Mouse (Mus musculus) intestine, postnatal 0 days (tissue): ENCODE measurements around the gene Pcbp2. TPM values are rescaled to one million over a fixed set of nuclear protein-coding genes. Genes with fewer than 3 reads are reported as not detected.
A peak's percentile ranks its signal among the peaks of the same experiment; 100 is the strongest.

Source experiments
- ATAC-seq: fragments of 200-750 bp; cut with Nextera tagmentation; 2 replicates; pipeline ENCODE4 v1.8.0; 2017; ENCODE audit warnings: mild to moderate bottlenecking, moderate TSS enrichment, moderate library complexity
- H3K27ac ChIP-seq: fragments of 300-500 bp; sonication (generic); 2 replicates; pipeline ENCODE4 v1.5.1; 2014; ENCODE audit warnings: mild to moderate bottlenecking, low read depth, low read length, moderate library complexity
- H3K27me3 ChIP-seq: fragments of 300-500 bp; sonication (generic); replicated peaks from 2 replicates; pipeline ENCODE4 v1.6.1; 2014; ENCODE audit warnings: low read length, mixed read lengths; ENCODE audit not compliant: control insufficient read depth, insufficient read depth
- H3K36me3 ChIP-seq: fragments of 300-500 bp; sonication (generic); 2 replicates; pipeline ENCODE4 v1.6.1; 2014; ENCODE audit warnings: mild to moderate bottlenecking, moderate library complexity; ENCODE audit not compliant: control insufficient read depth, insufficient read depth
- H3K4me1 ChIP-seq: fragments of 300-500 bp; sonication (generic); replicated peaks from 2 replicates; pipeline ENCODE4 v1.6.1; 2014; ENCODE audit warnings: antibody characterized with exemption, low read length, mixed read lengths; ENCODE audit not compliant: control insufficient read depth, insufficient read depth
- H3K4me2 ChIP-seq: fragments of 300-500 bp; sonication (generic); replicated peaks from 2 replicates; pipeline ENCODE4 v1.6.1; 2014; ENCODE audit warnings: low read depth, mild to moderate bottlenecking, moderate library complexity
- H3K4me3 ChIP-seq: fragments of 300-500 bp; sonication (generic); 2 replicates; pipeline ENCODE4 v1.5.1; 2014; ENCODE audit warnings: low read depth, low read length
- H3K9ac ChIP-seq: fragments of 300-500 bp; sonication (generic); 2 replicates; pipeline ENCODE4 v1.6.1; 2014; ENCODE audit warnings: mild to moderate bottlenecking, low read depth, low read length
- H3K9me3 ChIP-seq: fragments of 300-500 bp; sonication (generic); 2 replicates; pipeline ENCODE4 v1.6.1; 2016; ENCODE audit warnings: mixed run types; ENCODE audit not compliant: control insufficient read depth
- CTCF ChIP-seq: sonication (generic); IDR thresholded peaks from 2 replicates; pipeline ENCODE4 v1.5.1; 2016; ENCODE audit warnings: low read depth, mild to moderate bottlenecking, control low read depth, antibody characterized with exemption, moderate library complexity
- WGBS: fragments of 180-500 bp; shearing (Covaris S2); extraction: QIAGEN DNeasy Blood & Tissue Kit; methylation state at CpG from one replicate; pipeline ENCODE4 v1.1.7; 2014; 5-methylcytosine and 5-hydroxymethylcytosine counted together
- polyA plus RNA-seq: library from polyadenylated mRNA; unstranded; fragments of >200 nt; fragmentation: Nextera tagmentation; extraction: Ambion mirVana; gene quantifications from 2 replicates; pipeline ENCODE4 v1.2.1, GENCODE M21; 2015

Gene Pcbp2
- polyA plus RNA-seq, 1 experiment from 2014 or later = 109 TPM

DNA sequence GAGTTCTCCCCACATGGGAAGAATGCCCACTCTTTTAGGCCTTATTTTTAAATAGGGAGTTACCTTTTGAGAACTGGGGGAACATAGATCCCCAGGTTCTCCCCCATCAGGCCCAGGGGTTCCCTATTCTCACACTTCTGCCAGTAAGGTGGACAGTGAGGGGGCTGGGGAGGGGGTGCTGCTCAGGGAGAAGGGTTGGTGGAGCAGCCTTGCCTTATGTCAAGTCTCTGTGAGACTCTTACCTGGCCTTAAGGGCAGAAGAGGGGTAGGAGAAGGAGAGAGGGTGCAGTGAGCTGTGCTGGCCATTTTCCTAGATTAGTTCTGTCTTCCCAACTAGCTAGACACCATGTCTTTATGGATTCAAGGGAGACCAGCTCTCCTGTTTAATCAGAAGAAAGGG lies 42.1 kb downstream of the Pcbp2 start:
- ATAC-seq = no peak
- H3K4me2 ChIP-seq = no peak overlapping the region
- no peaks in the 10 kb centered on the region for H3K4me1 ChIP-seq
- no peak overlapping the region for H3K4me3 ChIP-seq
- no peaks in the 10 kb centered on the region for H3K36me3 ChIP-seq
- no peaks in the 10 kb centered on the region for H3K9me3 ChIP-seq
- no peak for TF ChIP-seq CTCF
- H3K27me3 ChIP-seq = no peaks in the 10 kb centered on the region
- H3K27ac ChIP-seq = no peak overlapping the region
- H3K9ac ChIP-seq = no peak overlapping the region

DNA sequence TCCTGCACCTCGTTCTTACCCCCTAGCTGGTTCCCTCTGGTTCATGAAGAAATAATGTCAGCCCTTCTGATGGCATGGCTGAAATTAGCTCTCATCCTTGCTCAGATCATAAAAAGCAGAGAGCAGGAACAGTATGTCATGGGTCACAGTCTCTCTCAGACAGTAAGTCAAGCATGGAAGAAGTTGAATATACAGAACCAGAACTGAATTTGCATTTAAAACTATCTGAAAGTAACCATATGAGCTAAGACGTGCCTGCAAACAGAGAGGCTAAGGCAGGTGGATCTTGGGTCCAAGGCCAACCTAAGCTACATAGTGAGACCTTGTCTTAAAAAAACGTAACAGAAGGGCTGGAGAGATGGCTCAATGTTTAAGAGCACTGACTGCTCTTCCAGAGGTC lies 42.7 kb downstream of the Pcbp2 start:
- Histone ChIP-seq H3K27ac (no peak overlapping the region), H3K9me3 (no peaks in the 10 kb centered on the region), H3K4me2 (no peak overlapping the region), H3K36me3 (no peaks in the 10 kb centered on the region), H3K9ac (no peak overlapping the region), H3K4me1 (no peaks in the 10 kb centered on the region), H3K27me3 (no peaks in the 10 kb centered on the region), H3K4me3 (no peak overlapping the region)
- no peak for ATAC-seq
- 76% methylated on average over 3 of the region's 3 CpGs for WGBS
- TF ChIP-seq CTCF = no peak

DNA sequence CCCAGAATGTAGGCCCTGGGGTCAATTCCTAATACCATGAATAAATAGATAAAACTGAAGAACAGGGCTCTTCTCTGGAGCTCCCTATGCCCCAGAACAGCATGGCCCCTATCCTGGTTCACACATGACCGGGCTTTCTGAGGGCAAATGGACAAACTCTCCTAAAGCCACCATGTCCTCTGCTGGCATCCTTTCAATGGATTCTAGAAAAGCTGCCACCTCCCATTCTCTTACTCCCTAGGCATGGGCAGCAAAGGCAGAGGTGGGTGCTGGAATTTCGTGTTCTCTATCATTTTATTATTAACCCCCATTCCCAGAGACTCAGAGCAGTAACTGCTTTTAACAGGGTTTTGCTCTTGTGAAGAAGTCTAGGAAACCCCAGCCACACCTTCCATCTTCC lies 44.9 kb downstream of the Pcbp2 start:
- Histone ChIP-seq H3K9ac (no peak overlapping the region), H3K27ac (no peak overlapping the region), H3K9me3 (no peaks in the 10 kb centered on the region), H3K36me3 (no peaks in the 10 kb centered on the region), H3K4me1 (no peaks in the 10 kb centered on the region), H3K27me3 (no peaks in the 10 kb centered on the region), H3K4me3 (no peak overlapping the region), H3K4me2 (no peak overlapping the region)
- no peak for ATAC-seq
- TF ChIP-seq CTCF = no peak
- 94% methylated on average over 2 of the region's 2 CpGs for WGBS

DNA sequence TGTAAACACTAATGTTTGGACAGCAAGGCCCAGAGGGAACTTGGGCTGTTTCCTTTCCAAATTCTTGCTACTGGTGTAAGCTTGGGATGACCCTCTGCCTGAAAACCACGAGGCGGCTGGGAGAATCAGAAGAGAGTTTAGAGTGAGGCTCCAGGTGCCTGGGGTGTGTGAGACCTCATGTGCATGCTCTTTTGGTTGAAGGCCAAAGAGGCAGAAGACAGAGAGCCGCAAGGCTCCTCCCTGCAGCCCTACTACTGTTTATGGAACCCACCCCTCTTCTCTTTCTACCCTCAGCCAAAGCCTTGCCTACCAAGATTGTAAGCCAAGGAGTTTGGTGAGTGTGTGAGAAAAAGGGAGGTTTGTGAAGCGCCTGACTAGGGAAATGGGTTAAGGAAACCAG lies 45.5 kb downstream of the Pcbp2 start:
- Histone ChIP-seq H3K4me2 (peak overlapping the region; percentile 79), H3K4me1 (no peaks in the 10 kb centered on the region), H3K9ac (no peak overlapping the region), H3K27me3 (no peaks in the 10 kb centered on the region), H3K27ac (no peak overlapping the region), H3K4me3 (peak overlapping the region; percentile 65; the same call in 1 of the 2 replicates), H3K9me3 (no peaks in the 10 kb centered on the region), H3K36me3 (no peaks in the 10 kb centered on the region; the same call in 1 of the 2 replicates)
- no peak for TF ChIP-seq CTCF
- WGBS = 56% methylated on average over 4 of the region's 4 CpGs
- ATAC-seq = no peak

GRCm38 (mm10) chr15:102516293-102516692 lies 46.0 kb downstream of the Pcbp2 start:
- Histone ChIP-seq H3K27me3 (no peaks in the 10 kb centered on the region), H3K4me1 (no peaks in the 10 kb centered on the region), H3K9ac (peak overlapping the region; percentile 53), H3K4me2 (peak overlapping the region; percentile 79), H3K4me3 (peak overlapping the region; percentile 65), H3K9me3 (no peaks in the 10 kb centered on the region), H3K36me3 (no peaks in the 10 kb centered on the region; the same call in 1 of the 2 replicates), H3K27ac (peak overlapping the region; percentile 46; the same call in 1 of the 2 replicates)
- ATAC-seq = no peak
- TF ChIP-seq CTCF = no peak
- 3% methylated on average over 12 of the region's 12 CpGs for WGBS

GRCm38 (mm10) chr15:102516728-102517404 lies 46.5 kb downstream of the Pcbp2 start, which contains the start of gene Map3k12:
Gene Map3k12, minus strand, starts transcription at chr15:102517064.
- Histone ChIP-seq H3K9me3 (no peaks in the 10 kb centered on the region), H3K27ac (peak within 1 kb of the TSS; percentile 46; the same call in 1 of the 2 replicates), H3K4me1 (no peaks in the 10 kb centered on the region), H3K36me3 (peaks cover 4% of the 10 kb centered on the region; the same call in 1 of the 2 replicates), H3K4me2 (peak within 1 kb of the TSS; percentile 79), H3K27me3 (no peaks in the 10 kb centered on the region), H3K9ac (peak within 1 kb of the TSS; percentile 53), H3K4me3 (peak within 1 kb of the TSS; percentile 65)
- no peak for ATAC-seq
- TF ChIP-seq CTCF = peak; percentile 43
- WGBS = under 1% methylated on average over 43 of the region's 43 CpGs
